Mouse (Mus musculus) v-Abl transformed pro-B cells (cell line): ENCODE results near the gene Aoc3.
"Not testable (repeated sequence)": the region's sequence is repeated elsewhere in the genome, so short reads cannot be mapped to it uniquely, and the experiment has no call there.

Experiments
- in situ Hi-C, 2 experiments: fragments of 400-800 bp; cut with MboI; formaldehyde crosslinking; loops; one replicate each; pipeline ENCODE4 v1.15.1; 2025; ENCODE audit not compliant: unreplicated experiment in 2 of 2

Gene Aoc3

GRCm38 (mm10) chr11:101364531-101364931 is 34.1 kb downstream of the Aoc3 start:
- in situ Hi-C loops: no loop called here

GRCm38 (mm10) chr11:101367326-101367935 is 37.0 kb downstream of the Aoc3 start, which contains the start of gene G6pc:
G6pc (plus strand) TSS chr11:101367561.
- in situ Hi-C loops: no loop called here

GRCm38 (mm10) chr11:101370141-101370540 is 39.7 kb downstream of the Aoc3 start:
- in situ Hi-C loops: no loop called here

- in situ Hi-C loops: no loop called here
These were observed 44.1 kb downstream of the Aoc3 start for GRCm38 (mm10) chr11:101374421-101374938.

- in situ Hi-C loops: not testable (repeated sequence)
These were observed 47.8 kb downstream of the Aoc3 start for GRCm38 (mm10) chr11:101378196-101378595.

GRCm38 (mm10) chr11:101378926-101379325 is 48.5 kb downstream of the Aoc3 start:
- in situ Hi-C loops: no loop called here

GRCm38 (mm10) chr11:101381817-101382216 is 51.4 kb downstream of the Aoc3 start:
- in situ Hi-C loops: no loop called here
